Mouse (Mus musculus): ENCODE data around the gene Plin2. TPM values are rescaled to one million over a fixed set of nuclear protein-coding genes. Genes with fewer than 3 reads are reported as not detected.
"Not testable (repeated sequence)": the region's sequence is repeated elsewhere in the genome, so short reads cannot be mapped to it uniquely, and the experiment has no call there.

Plin2 gene
- polyA plus RNA-seq, 1 experiment: 416 TPM

DNA sequence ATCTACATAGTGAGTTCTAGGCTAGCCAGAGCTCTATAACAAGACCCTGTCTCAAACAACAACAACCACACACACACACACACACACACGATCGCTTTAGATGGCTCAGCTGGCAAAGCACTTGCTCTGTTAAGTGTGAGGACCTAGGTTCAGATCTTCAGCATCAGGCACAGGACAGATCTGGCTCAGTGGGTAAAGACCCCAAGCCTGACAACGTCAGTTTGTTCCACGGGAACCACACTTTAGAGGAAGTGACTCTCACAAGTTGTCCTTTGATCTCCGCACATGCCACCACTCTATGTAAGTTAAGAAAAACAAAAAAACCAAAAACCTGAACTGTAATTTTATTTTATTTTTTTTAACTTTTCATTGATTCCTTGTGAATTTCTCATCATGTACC lies 13.4 kb upstream of the Plin2 start:
- no peak for DNase-seq (ENCODE audit: low read depth)

DNA sequence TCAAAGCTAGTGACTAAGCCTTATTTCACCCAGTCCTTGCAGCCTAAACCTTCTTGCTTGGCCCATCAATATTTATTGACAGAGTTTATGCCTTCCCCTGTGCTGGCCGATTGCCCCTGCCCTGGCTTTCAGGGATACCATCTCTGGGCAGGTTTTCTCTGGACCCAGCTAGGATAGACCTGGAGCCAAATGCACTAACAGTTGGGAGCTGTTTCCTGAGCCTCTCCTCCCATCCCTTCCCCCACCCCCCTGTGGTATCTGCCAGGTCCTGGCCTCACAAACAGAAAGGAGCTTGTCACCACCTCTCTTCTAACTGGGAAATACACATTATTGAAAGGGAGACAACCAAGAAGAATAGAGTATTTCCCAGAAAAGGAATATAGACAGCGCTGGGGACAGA lies 12.0 kb upstream of the Plin2 start:
- DNase-seq (ENCODE audit: low read depth): no peak

DNA sequence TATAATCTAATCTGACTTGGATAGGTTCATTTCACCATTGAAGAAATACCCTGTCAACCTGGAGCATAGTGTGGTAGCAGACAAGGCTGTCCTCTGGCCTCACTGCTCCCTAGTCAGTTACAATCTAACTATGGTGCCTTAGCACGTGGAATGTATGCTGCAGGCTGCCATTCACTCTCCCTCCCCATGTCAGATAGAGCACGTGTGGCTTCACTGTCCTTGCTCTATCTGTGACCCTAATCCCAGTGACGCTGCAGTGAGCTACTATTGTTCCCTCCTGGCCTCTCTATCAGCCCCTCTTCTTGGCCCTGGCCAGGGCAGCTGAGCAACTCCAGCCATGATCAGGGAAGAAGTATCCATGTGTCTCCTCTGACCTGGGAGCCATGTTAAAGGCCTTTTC lies 11.6 kb upstream of the Plin2 start:
- DNase-seq (ENCODE audit: low read depth): no peak

DNA sequence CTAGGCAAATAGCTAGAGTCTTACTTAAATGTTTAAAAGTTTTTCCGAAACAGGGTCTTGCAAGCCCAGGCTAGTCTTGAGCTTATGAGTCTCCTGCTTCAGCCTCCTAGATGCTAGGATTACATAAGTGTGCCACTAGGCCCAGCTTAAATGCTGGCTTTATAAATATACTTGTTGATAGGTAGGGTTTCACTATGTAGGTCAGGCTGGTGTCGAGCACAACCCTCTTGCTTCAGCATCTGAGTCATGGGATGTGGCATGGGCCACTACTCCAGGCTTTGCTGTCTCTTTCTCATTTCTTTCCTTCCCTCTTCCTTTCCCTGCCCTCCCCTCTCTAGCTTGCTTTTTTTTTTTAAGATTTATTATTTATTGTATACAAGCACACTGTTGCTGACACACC lies 9.8 kb upstream of the Plin2 start:
- no peak for DNase-seq (ENCODE audit: low read depth)

GRCm38 (mm10) chr4:86676756-86677155 lies 6.9 kb upstream of the Plin2 start:
- DNase-seq (ENCODE audit: low read depth): no peak

GRCm38 (mm10) chr4:86674739-86675138 lies 4.9 kb upstream of the Plin2 start:
- DNase-seq (ENCODE audit: low read depth): not testable (repeated sequence)

DNA sequence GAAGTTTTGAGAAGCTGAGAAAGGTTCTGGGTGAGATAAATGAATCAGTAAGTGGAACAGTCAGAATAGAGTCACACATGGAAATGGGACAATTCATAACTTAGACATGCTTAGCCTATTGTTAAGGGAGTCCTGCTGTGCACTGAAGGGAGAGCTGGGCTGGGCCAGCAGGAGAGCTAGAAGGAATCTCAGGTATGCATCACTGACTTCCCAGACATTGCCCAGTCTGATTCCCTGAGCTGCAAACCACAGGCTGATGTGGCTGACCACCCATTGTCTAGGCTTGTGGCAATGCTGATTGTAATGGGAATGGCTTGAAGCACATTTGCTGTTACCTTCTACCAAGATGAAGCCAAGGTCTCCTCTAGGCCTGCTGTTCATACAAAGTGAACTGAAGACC lies 4.3 kb upstream of the Plin2 start:
- not testable (repeated sequence) for DNase-seq (ENCODE audit: low read depth)

GRCm38 (mm10) chr4:86672450-86672849 lies 2.6 kb upstream of the Plin2 start:
- DNase-seq (ENCODE audit: low read depth): no peak

DNA sequence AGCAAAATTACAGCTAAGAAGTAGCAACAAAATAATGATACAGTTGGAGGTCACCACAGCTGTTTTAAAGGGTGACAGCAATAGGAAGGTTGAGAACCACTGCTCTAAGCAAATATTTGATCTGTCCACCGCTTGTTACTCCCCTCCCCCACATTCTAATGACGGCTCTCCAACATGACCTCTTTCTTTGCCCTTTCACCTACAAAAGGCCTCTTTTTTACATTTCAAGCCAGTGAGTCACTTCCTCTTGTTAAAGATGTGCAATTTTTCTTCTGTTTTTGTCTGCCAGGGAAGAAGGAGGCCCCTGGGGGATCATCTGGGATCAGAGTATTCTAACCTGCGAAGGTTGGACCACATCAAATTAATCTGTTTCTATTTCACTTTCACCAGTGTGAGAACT lies 1.9 kb upstream of the Plin2 start:
- no peak for DNase-seq (ENCODE audit: low read depth)

DNA sequence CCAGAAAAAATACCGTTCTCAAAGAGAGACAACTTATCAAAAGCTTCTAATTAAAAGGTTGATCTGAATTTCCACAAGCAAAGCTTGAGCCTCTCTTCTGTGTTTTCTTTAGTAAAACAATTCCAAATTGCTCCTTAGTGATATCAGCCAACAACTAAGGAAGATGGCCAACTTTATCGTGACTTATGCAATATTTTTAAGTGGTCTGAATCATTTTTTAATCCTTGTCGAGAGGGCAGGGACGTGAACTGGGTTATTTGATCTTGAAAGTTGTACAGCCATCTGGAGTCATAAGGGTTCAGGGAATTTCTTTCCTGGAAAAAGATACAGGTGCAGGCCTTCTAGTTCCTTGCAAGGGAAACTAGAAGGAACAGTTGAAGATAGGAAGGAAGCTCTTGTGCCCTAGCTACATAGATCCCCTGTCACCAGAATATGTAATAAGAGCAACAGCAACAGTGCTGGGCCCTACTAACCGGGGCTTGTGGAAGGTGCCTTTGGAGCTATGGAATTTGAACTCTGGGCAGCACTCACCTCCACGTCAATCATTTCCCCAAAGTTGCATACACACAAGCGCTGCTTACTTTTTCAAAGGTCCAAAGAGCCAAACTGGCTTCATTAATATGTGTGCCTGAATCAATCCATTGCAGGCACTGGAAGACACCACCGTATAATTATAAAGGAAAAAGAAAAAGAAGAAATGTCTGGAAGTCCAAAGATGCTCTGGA lies 884 bp upstream of the Plin2 start:
- DNase-seq (ENCODE audit: low read depth): no peak

- DNase-seq (ENCODE audit: low read depth): not testable (repeated sequence)
These were observed 563 bp downstream of the Plin2 start for GRCm38 (mm10) chr4:86669241-86669753.

GRCm38 (mm10) chr4:86668290-86669000 lies 1.4 kb downstream of the Plin2 start:
- DNase-seq (ENCODE audit: low read depth): no peak

DNA sequence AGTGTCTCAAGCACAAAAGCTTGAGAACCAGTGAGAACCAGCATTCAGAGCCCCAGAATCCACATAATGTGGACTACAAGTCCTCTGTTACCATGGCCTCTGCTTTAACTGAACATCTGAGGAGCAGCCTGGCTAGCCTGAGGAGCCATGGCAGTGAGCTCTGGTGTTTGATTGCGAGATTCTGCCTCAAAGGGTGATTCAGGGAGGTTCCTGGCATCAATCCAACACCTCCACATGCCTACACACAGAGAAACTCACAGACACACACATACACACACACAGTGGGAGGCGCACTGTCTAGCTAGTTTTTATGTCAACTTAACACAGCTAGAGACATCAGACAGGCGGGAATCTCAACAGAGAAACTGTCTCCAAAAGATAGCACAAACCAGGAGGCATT lies 4.3 kb downstream of the Plin2 start:
- DNase-seq (ENCODE audit: low read depth): no peak

GRCm38 (mm10) chr4:86663919-86664318 lies 5.9 kb downstream of the Plin2 start:
- no peak for DNase-seq (ENCODE audit: low read depth)

- DNase-seq (ENCODE audit: low read depth): no peak
These were observed 12.7 kb downstream of the Plin2 start for GRCm38 (mm10) chr4:86657176-86657575.

DNA sequence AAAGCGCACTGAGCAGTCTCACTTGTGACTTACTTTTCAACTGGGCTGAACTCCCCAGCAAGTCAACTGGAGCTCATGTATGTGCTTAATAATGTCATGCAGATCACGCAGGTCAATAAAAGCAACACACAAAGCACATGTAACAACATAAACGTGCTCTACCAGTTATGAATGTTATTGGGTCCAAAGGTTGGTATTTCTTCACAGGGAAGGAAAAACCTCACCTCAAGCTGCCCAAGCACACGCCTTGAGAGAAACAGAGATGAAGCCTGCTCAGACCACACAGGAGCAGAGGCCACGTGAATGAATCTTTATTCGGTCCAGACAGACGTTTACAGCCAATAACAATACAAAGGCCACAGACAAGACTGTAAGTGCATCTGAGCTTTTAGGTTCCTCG lies 13.4 kb downstream of the Plin2 start:
- not testable (repeated sequence) for DNase-seq (ENCODE audit: low read depth)

DNA sequence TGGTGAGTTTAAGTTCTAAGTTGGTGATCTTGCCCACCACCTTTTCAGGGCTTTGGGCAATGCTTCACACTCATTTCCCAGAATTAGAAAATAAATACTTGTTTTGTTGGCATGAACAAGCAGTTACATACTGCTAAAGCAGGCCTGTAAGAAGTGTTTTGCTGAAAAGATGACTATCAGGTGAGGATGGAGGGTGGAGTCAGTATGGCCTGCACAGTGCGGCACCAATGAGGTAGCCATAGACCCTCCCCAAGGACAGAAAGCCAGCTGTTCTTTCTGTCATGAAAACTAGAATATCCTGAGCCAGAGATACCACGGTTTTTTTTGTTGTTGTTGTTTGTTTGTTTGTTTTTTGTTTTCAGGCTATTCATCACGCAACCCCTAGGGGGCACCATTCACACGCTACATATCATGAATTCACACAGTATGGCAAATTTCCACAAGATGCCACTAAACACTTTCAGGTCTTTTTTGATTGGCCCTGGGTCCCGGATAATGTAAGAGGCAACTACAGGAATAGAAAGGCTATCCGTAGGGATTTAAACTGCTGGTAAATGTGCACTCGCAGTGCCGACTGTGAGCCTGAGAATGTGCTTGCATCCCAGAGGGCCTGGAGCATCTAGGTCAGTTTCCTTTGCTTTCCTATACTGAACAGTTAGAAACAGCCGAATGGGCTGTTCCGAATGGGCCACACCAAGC lies 18.0 kb downstream of the Plin2 start:
- no peak for DNase-seq (ENCODE audit: low read depth)

- DNase-seq (ENCODE audit: low read depth): not testable (repeated sequence)
These were observed 21.5 kb downstream of the Plin2 start for GRCm38 (mm10) chr4:86648394-86648793.

- not testable (repeated sequence) for DNase-seq (ENCODE audit: low read depth)
These were observed 32.3 kb downstream of the Plin2 start for GRCm38 (mm10) chr4:86637561-86637960.

GRCm38 (mm10) chr4:86634873-86635272 lies 35.0 kb downstream of the Plin2 start:
- not testable (repeated sequence) for DNase-seq (ENCODE audit: low read depth)

GRCm38 (mm10) chr4:86634312-86634711 lies 35.5 kb downstream of the Plin2 start:
- not testable (repeated sequence) for DNase-seq (ENCODE audit: low read depth)

- DNase-seq (ENCODE audit: low read depth): not testable (repeated sequence)
These were observed 37.3 kb downstream of the Plin2 start for GRCm38 (mm10) chr4:86632556-86632955.
